Mouse (Mus musculus) heart, adult 2 months (tissue): Measurements from ENCODE around the gene Clrn1. TPM values are rescaled to one million over a fixed set of nuclear protein-coding genes. Genes with fewer than 3 reads are reported as not detected.

ENCODE experiments used
- DNase-seq, 2 experiments: peaks; one replicate each; pipeline ENCODE4 v3.0.0; 2021
- H3K27ac ChIP-seq: fragments of 200-600 bp; 2 replicates; pipeline ENCODE4 v1.8.1; 2022
- H3K27me3 ChIP-seq: fragments of 200-500 bp; 2 replicates; pipeline ENCODE4 v1.6.1; 2012; ENCODE audit warnings: mild to moderate bottlenecking, low read length, inconsistent platforms, mixed read lengths; ENCODE audit not compliant: control insufficient read depth, insufficient read depth
- H3K36me3 ChIP-seq: fragments of 200-500 bp; 2 replicates; pipeline ENCODE4 v1.6.1; 2012; ENCODE audit warnings: low read length, inconsistent platforms; ENCODE audit not compliant: control insufficient read depth, insufficient read depth
- H3K4me1 ChIP-seq: fragments of 200-500 bp; 2 replicates; pipeline ENCODE4 v1.6.1; 2011; ENCODE audit warnings: low read length; ENCODE audit not compliant: control insufficient read depth, insufficient read depth
- H3K4me3 ChIP-seq: fragments of 200-600 bp; 2 replicates; pipeline ENCODE4 v1.8.1; 2022
- H3K79me2 ChIP-seq: fragments of 200-500 bp; replicated peaks from 2 replicates; pipeline ENCODE4 v1.6.1; 2012; ENCODE audit warnings: mild to moderate bottlenecking, inconsistent platforms, low read length, moderate library complexity, mixed read lengths; ENCODE audit not compliant: control insufficient read depth, insufficient read depth
- H3K9ac ChIP-seq: fragments of 200-500 bp; 2 replicates; pipeline ENCODE4 v1.6.1; 2012; ENCODE audit warnings: low read depth, mild to moderate bottlenecking, control low read depth, inconsistent platforms, low read length, mixed read lengths
- CTCF ChIP-seq: fragments of 200-600 bp; IDR thresholded peaks from 2 replicates; pipeline ENCODE4 v1.8.1; 2022; ENCODE audit warnings: antibody characterized with exemption, mild to moderate bottlenecking, moderate library complexity
- EP300 ChIP-seq: fragments of 200-500 bp; IDR thresholded peaks from 2 replicates; pipeline ENCODE4 v1.6.1; 2011; ENCODE audit warnings: low read depth, low read length, control low read depth; ENCODE audit not compliant: insufficient read depth
- POLR2A ChIP-seq: fragments of 200-500 bp; IDR thresholded peaks from 2 replicates; pipeline ENCODE4 v1.6.1; 2011; ENCODE audit warnings: mild to moderate bottlenecking, low read depth, low read length, control low read depth; ENCODE audit not compliant: insufficient read depth
- WGBS: fragments of 180-500 bp; shearing (Covaris S2); methylation state at CpG from one replicate; pipeline ENCODE4 v1.1.7; 2018; 5-methylcytosine and 5-hydroxymethylcytosine counted together
- intact Hi-C: fragments of 180-260 bp; cut with DNase I; formaldehyde crosslinking; loops from one replicate; pipeline ENCODE4 v1.15.1; 2025
- long read RNA-seq: library from polyadenylated mRNA; stranded (forward); transcript quantifications from one replicate; pipeline ENCODE4 v2.0.0, GENCODE M21; 2021
- polyA plus RNA-seq: library from polyadenylated mRNA; depleted of rRNA; stranded (reverse); fragments of >200 nt; gene quantifications from 2 replicates; pipeline ENCODE4 v1.2.3, GENCODE M21; 2012; rRNA removed
- total RNA-seq, 2 experiments: library from RNA; stranded (reverse); gene quantifications; 2 replicates each; pipeline ENCODE4 v1.2.3; 2021

Gene Clrn1
- total RNA-seq (not detected), polyA plus RNA-seq (not detected in 2 replicates)
- long read RNA-seq = 0 reads

DNA sequence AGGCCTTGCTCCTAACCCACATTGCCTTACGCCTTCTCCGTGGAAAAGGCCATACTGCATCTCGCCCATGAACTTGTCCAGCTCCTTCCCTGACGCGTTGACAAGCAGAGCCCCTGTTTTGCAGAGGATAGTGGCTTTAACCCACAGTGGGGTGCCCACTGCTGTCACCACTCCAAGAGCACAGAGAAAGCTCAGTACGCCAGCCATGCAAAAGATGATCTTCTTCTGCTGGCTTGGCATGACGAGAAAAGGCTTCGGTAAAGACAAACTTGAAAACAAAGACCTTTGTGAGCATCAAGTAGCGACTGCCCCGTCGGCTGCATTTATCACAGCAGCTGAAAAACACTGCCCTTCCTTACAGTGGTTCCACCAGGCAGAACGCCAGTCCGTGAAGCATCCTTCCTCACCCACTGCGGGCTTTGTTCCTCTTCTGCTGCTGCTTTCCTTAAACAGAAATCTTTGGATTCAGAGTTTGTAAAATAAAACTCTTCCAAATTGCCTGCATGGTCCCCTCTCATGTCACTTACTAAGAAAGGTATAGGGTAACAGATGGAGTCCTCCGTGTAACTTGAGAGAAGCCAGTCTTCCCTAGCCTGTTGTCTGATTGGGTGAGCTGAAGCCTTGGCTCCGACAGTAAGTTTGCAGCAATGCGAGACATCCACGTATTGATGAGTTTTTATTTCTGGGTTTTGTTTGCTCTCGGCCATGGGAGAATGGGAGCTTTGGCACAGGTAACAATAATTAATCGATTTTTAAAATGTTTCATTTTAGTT lies at the start of gene Clrn1:
Gene Clrn1, minus strand, starts transcription at position 540 of the 773 bp plus-strand sequence.
- no peaks in the 10 kb centered on the region for H3K36me3 ChIP-seq
- 67% methylated on average over 20 of the region's 20 CpGs for WGBS

DNA sequence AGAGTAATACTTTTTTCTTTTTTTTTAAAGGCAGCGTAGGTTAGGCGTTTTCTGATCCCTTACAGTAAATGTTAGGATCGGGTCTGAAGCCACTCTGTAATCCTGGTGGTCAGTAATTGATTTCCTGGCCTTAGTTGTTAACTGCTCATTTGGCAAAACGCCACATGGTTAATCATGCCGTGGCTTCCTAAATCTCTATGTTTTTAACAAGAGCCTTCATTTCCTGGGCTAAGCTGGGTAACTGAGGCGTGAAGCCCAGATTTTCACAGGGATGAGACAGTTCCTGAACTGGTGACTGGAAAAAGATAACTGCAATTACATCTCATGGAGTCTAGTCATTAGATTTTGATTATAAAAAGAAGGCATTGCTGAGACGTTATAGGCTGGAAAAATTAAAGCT lies 38.9 kb upstream of the Clrn1 start:
- intact Hi-C loops = no loop called here

More for the DNA sequence above, at the start of gene Clrn1:
- Histone ChIP-seq H3K4me3 (no peak within 1 kb of the TSS), H3K4me1 (peaks cover 3% of the 10 kb centered on the region), H3K27me3 (no peaks in the 10 kb centered on the region), H3K79me2 (no peaks in the 10 kb centered on the region), H3K9ac (no peak within 1 kb of the TSS), H3K27ac (no peak within 1 kb of the TSS)
- TF ChIP-seq CTCF (no peak), POLR2A (no peak), EP300 (no peak)
- no peak for DNase-seq
- intact Hi-C loops = no loop called here

DNA sequence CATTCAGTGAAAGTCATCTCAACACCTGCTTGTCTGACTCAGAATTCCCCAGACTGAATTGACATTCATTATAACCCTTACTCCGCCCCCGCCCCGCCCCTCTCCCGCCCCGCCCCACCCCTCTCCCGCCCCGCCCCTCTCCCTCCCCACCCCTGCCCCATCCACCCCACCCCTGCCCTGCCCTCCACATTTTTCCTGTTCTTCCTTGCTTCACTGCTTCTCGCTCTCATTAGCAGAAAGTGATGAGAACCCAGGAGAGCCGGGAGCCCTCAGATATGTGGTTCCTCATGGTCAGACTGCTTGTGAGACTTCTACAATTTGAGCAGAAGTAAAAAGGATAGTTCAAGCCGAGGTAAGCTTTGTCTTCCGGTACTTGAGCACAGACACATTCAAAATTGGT lies 38.0 kb upstream of the Clrn1 start:
- H3K9ac ChIP-seq = no peak overlapping the region

More for the DNA sequence above, 38.9 kb upstream of the Clrn1 start:
- H3K4me3 ChIP-seq = no peak overlapping the region
- H3K79me2 ChIP-seq = no peaks in the 10 kb centered on the region
- H3K27ac ChIP-seq = no peak overlapping the region
- no peak for DNase-seq
- H3K9ac ChIP-seq = no peak overlapping the region
- no peaks in the 10 kb centered on the region for H3K27me3 ChIP-seq
- TF ChIP-seq POLR2A = no peak
- no peak for TF ChIP-seq CTCF
- no peak for TF ChIP-seq EP300
- H3K36me3 ChIP-seq = no peaks in the 10 kb centered on the region
- 50% methylated on average over 7 of the region's 7 CpGs for WGBS
- no peaks in the 10 kb centered on the region for H3K4me1 ChIP-seq

GRCm38 (mm10) chr3:58922636-58923035 lies 37.5 kb upstream of the Clrn1 start:
- Histone ChIP-seq H3K27ac (no peak overlapping the region), H3K4me3 (no peak overlapping the region), H3K36me3 (no peaks in the 10 kb centered on the region), H3K79me2 (no peaks in the 10 kb centered on the region), H3K27me3 (no peaks in the 10 kb centered on the region), H3K9ac (no peak overlapping the region), H3K4me1 (no peaks in the 10 kb centered on the region)
- no peak for TF ChIP-seq EP300
- no peak for TF ChIP-seq POLR2A
- no peak for TF ChIP-seq CTCF
- 78% methylated on average over 7 of the region's 7 CpGs for WGBS
- no peak for DNase-seq
- intact Hi-C loops = no loop called here

More for the DNA sequence above, 38.0 kb upstream of the Clrn1 start:
- WGBS = 61% methylated on average over 10 of the region's 11 CpGs
- H3K36me3 ChIP-seq = no peaks in the 10 kb centered on the region
- DNase-seq = no peak
- no peak overlapping the region for H3K27ac ChIP-seq
- TF ChIP-seq POLR2A (no peak), EP300 (no peak), CTCF (no peak)
- H3K4me1 ChIP-seq = no peaks in the 10 kb centered on the region
- intact Hi-C loops = no loop called here
- H3K79me2 ChIP-seq = no peaks in the 10 kb centered on the region
- H3K4me3 ChIP-seq = no peak overlapping the region
- H3K27me3 ChIP-seq = no peaks in the 10 kb centered on the region

- intact Hi-C loops = no loop called here
- H3K27me3 ChIP-seq = no peaks in the 10 kb centered on the region
- H3K9ac ChIP-seq = no peak overlapping the region
- H3K79me2 ChIP-seq = no peaks in the 10 kb centered on the region
- TF ChIP-seq EP300 (no peak), POLR2A (no peak), CTCF (no peak)
- no peaks in the 10 kb centered on the region for H3K4me1 ChIP-seq
- H3K27ac ChIP-seq = no peak overlapping the region
- H3K36me3 ChIP-seq = no peaks in the 10 kb centered on the region
- WGBS = 73% methylated on average over 5 of the region's 5 CpGs
- no peak overlapping the region for H3K4me3 ChIP-seq
- DNase-seq = no peak
Measured at GRCm38 (mm10) chr3:58921316-58921715, 36.2 kb upstream of the Clrn1 start.

DNA sequence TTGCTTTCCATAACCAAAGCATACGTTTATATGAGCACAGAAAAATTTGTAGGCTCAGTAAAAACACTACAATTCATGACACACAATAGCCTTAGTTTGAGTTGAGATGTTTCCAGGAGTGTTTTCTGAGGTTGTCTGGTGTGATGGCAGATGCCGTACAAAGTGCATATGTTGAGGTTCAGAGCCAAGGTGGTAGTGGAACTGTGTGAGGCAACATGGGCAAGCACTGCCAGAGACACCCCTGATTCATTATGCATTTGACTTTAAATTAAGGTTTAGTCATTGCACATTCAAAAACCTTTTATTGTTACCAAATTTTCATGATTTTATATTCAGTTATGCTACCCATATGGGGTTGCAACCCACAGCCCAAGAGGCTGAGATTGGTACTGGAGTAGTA lies 19.5 kb upstream of the Clrn1 start:
- no peaks in the 10 kb centered on the region for H3K36me3 ChIP-seq
- H3K27ac ChIP-seq = no peak overlapping the region
- intact Hi-C loops = no loop called here
- no peak overlapping the region for H3K4me3 ChIP-seq
- WGBS = 86% methylated on average over 2 of the region's 2 CpGs
- TF ChIP-seq CTCF (no peak), POLR2A (no peak), EP300 (no peak)
- DNase-seq = no peak
- no peak overlapping the region for H3K9ac ChIP-seq
- no peaks in the 10 kb centered on the region for H3K79me2 ChIP-seq
- H3K27me3 ChIP-seq = no peaks in the 10 kb centered on the region
- H3K4me1 ChIP-seq = no peaks in the 10 kb centered on the region
